Mouse (Mus musculus) liver, embryonic 14.5 days (tissue): ENCODE measurements around the gene Cs.

ENCODE experiments used
- CTCF ChIP-seq: IDR thresholded peaks from 2 replicates; pipeline ENCODE4 v1.5.1; 2016; ENCODE audit warnings: antibody characterized with exemption, low read depth, control low read depth
- EP300 ChIP-seq: IDR thresholded peaks from 2 replicates; pipeline ENCODE4 v1.6.1; 2016; ENCODE audit warnings: antibody characterized with exemption, low read depth

DNA sequence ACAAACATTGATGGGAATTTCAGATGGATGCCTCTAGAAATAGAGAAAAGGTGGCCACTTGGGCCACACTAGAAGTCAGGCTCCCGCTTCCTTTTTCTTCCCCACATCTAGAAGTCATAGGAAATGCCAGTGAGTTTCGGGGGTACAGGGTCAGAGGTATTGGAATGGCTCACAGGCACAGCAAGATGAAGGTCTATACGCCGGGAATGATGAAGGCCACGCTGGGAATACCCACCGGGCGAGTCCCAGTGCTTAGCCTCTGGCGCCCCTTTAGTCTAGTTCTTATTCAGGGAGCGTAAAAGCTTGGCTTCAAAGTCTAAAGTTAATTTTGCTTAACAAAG is 34.8 kb upstream of the Cs start:
- no peak for TF ChIP-seq CTCF
- TF ChIP-seq EP300 = no peak
